Mouse (Mus musculus) embryo, embryonic 9.5 days (tissue): Measurements from ENCODE around the gene Mylpf.
"Not testable (repeated sequence)": the region's sequence is repeated elsewhere in the genome, so short reads cannot be mapped to it uniquely, and the experiment has no call there.

Experiments
- DNase-seq: peaks from one replicate; pipeline ENCODE4 v3.0.0-alpha.2; 2017; ENCODE audit errors: extremely low spot score

Gene Mylpf

DNA sequence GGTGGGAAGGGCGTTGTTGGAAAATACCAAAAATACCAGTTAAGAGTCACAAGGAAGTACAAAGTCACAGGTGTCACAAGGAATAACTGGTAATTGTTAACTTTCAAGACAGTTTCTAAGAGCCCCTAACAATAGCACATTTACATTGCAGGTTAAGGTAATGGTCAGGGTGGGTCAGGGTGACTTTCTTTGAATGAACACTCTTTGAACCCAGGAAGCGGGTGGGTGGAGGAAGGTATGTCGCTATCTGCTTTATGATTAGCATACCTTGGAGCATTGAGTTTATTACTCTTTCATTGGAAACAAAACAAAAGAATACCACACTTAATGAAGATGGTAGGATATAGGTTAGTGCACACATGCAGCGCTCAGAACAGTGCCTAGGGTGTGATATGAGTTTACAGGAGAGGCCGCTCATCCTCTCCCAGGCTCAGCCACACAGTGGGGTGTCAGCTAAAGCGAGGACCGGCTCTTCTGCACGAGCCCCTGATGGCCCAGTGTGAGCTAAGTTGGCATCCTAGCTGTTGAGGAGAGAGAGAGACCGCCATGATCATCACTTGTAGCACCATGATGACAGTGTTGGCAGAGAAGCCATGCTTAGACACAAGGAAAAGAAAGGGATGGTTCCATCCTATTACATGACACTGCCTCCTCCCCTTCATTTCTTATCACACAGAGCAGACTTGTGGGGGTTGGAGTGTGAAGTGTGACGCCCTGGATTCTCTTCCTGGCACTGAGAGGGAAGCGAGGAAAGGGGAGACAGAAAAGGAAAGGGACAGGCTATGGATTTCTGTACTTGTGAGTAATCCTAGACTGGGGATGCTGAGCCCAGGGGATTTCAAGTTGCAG is 16.7 kb downstream of the Mylpf start:
- DNase-seq: no peak

DNA sequence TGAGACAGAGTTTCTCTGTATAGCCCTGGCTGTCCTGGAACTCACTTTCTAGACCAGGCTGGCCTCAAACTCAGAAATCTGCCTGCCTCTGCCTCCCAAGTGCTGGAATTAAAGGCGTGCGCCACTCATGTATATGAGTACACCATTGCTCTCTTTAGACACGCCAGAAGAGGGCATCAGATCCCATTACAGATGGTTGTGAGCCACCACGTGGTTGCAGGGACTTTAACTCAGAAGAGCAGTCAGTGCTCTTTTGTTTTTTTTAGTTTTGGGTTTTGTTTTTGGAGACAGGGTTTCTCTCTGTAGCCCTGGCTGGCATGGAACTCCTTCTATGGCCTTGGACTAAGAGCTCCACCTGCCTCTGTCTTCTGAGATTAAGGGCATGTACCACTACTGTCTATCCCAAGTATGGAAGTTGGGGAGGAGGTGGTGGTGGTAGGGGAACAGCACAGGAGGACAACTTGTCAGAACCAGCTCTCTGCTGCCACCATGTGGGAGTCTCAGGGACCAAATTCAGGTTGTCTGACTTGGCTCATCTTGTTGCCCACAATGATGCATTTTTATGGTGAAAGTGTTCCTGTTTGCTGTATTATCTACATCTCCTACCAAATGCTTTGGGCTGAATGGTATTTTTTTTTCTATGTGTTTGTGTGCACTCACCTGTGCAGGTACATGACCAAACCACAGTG is 20.1 kb downstream of the Mylpf start:
- peak; percentile 77 for DNase-seq

DNA sequence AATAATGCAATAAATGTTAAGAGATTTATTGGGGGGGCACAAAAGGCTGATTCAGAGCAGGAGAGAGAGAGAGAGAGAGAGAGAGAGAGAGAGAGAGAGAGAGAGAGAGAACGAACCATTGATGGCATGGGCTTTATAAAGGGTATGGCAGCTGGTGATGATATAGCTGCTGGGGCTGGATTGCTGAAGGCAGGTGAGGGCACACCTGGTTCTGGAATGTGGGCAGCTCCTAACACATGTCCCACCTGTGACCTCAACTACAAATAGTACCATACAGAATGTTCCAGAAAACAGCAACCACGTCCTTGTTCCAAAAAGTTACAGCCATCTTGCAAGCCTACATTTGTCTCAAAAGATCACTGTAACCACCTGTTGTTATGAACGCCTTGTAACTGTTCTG is 22.7 kb downstream of the Mylpf start:
- DNase-seq: no peak

DNA sequence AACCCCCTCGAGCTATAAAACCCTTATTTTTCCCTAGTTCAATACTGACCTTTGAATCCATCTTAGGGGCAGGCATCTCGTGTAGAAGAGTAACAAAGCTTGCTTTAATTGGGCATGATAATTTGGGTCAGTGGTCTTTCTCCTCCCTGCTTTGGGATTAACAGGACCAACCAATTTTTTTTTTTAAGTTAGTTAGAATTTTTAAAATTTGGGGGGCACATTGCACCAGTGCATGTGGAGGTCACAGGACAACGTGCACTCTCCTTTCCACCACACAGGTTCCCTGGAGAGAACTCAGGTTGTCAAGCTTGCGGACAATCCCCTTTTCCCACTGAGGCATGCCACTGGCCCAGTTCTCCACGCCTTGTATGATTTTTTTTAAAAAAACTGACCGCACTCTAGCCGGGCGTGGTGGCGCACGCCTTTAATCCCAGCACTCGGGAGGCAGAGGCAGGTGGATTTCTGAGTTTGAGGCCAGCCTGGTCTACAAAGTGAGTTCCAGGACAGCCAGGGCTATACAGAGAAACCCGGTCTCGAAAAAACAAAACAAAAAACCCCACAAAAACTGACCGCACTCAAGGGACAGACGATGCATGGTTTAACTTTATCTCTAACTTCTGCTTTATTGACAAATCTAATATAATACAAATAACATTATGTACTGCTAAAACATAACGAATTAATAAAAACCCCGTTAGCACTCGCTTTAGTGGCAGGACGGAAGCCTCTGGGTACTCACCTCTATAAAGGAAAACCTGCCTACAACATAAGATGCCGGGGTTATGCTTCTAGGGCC is 23.3 kb downstream of the Mylpf start:
- no peak for DNase-seq

DNA sequence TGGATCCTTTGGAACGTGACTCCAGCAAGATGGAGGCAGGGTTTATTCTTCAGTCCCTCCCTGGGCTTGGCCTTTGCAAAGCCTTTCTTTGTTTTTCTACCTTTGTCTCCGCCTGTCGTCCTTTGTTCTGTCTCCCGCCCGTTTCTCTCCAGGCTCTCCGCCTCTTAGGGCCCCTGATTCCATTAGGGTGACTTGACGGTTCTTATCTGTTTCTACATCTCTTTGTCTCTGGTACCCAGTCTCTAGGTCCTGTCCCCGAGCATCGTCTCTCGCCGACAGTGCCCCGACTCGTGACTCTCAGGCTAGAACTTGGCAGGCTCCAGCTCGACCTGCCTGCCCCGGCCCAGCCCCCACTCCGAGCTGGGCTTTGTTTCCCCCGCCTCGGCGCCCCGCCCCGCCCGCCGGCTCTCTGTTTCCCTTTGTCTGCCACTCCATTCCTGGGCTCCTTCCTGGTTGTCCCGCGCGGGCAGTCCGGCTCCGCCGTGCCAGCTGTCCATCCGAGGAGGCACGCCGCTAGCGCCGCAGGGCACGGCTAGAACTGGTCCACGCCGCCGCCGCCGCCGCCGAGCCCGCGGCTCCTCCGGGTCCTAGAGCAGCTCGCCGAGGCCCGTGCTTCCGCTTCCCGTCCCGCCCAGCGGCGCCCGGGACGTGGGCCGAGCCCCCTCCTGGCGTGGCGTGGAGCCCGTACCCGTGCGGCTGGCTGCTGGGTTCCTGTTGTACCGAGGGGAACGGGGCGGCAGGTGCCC is 24.1 kb downstream of the Mylpf start, which contains the start of the genes Zfp553 and Sept1:
Gene Zfp553, plus strand, starts transcription at position 440 of the 746 bp plus-strand sequence.
Gene Sept1, minus strand, starts transcription at position 509 of the 746 bp plus-strand sequence.
- DNase-seq: peak; percentile 94

DNA sequence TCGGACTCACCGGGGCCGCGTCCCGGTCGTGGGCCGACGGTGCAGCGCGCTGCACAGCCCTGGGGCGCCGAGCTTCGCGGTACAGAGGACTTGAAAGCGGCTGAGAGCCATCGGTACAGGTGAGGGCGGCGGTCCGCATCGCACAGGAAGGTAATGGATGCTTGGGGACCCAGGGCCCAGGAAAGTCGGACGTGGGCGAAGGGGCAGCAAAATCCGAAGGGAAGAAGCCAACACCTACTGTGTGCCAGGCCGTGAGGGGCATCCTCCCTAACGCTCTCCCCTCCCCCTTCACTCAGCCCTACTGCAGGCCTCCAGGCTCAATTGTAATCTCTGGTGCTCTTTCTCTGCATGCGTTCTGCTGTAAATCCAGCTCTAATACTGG is 24.7 kb downstream of the Mylpf start:
- no peak for DNase-seq

DNA sequence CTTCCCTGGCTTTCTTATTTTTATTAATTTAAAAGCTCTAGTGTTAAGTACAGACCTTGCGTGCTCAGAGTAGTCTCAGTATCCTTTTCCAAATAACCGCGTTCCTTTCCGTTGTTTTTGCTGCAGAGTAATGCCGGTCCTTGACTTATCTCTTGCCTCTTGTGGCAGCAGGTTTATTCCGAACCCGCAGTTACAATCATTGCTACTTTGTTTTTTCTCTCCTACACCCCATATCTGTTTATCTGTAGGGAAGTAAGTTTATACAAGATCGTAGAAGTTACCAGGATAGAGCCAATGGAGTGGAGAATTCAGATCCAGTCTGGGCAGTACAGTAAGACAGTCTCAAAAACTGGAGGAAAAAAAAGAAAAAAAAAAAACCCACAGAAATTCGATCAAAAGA is 25.1 kb downstream of the Mylpf start:
- no peak for DNase-seq

DNA sequence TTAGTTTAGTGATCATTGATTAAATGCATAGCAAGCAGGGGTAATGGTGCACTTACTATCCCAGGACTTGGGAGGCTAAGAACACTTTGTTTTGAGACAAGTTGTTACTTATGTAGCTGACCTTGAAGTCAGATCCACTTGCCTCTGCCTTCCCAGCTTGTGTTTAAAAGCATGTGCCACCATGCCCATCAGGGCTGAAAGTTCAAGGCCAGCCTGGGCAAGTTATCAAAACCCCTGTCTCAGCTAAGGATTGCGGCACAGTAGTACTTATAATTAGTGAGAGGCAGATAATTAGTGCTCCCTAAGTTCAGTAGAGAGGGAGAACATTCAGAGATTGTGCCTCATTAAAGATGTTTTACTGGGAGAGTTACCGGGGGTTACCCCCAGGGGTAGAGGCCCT is 26.1 kb downstream of the Mylpf start:
- no peak for DNase-seq

DNA sequence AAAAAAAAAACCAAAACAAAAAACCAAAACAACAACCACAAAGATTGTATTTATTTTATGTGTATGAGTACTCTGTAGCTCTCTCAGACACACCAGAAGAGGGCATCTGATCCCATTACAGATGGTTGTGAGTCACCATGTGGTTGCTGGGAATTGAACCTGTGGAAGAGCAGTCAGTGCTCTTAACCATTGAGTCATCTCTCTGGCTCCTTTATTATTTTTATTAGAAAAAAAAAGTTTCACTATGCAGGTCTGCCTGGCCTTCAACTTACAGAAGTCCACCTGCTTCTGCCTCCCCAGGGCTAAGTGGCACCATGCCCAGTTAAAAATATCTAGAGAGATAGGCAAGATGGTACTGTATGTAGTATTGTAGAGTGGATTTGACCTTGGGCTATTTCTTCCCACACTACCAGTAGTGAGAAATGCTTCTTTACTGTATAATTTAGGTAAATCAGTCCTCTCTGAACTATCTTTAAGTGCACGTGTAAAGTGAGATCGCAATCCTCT is 34.7 kb downstream of the Mylpf start:
- DNase-seq: no peak

DNA sequence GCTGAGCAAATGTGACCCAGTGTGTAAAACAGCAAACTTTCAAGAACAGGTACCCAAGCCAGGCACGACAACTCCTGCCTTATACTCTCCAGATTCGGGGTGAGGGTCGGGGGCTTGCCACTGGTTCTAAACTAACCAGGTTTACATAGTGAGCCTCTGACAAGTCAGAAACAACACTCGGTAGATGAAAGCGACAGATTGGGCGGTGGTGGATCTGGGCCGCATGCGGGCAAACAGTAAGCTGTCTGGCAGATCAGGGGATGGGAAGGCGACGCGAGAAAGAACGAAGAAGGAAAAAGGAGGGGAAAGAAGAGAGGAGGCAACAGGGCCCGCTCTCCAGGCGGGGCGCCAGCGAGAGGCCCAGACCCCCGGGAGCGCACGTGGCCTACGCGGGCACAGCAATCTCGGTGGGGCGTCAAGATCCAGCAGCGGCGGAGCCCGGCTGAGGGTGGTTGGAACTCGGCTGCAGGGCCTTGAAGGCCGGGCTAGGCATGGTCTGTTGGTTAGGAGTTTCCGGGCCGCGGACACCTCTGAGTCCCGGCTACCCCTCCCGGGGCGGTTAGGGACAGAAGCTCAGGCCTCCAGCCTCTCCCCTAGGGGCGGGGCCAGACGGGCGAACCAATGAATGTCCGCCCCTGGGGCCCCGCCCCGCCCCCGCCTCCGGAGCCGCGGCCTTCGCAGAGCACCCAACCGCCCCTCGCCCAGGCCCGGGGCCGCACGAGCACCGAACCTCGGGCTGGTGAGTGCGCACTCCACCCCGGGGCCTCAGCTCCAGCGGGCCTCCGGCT is 35.4 kb downstream of the Mylpf start, which contains the start of gene Zfp771:
Gene Zfp771, plus strand, starts transcription at position 405 of the 788 bp plus-strand sequence.
- peak; percentile 96 for DNase-seq

DNA sequence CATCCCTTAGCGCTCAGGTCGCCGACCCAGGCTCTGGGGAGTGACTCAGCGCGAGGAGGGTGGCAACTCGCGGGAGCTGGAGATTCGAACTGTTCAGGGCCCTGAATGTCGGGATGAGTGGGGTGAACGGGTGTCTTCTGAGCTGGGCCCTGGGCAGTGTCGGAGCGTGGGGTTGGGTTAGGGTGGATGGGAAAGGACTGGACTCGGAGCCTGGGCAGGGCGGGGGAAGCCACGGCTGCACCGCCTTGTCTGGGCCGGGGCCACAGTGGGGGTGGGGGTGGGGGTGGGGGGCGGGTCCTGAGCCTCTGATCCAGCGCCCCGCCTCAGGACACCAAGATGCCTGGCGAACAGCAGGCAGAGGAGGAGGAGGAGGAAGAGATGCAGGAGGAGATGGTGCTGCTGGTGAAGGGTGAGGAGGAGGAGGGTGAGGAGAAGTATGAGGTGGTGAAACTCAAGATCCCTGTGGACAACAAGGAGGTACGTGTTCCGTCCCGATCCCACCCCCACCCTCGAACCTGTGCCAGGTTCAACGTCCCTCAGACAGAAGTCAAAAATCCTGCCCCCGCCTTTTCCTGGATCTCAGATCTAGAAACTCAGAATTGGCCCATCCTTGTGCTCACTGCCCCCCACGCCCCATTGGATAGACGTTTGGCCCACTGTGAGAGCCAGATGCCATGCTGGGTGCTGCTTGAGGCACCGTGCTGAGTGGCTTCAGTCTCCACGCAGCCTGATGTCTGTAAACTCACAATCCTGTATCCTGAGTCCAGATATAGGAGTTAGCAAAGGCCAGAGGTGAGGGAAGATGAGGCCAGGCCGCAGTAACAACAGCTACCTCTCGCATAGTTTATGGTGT is 36.2 kb downstream of the Mylpf start:
- no peak for DNase-seq

DNA sequence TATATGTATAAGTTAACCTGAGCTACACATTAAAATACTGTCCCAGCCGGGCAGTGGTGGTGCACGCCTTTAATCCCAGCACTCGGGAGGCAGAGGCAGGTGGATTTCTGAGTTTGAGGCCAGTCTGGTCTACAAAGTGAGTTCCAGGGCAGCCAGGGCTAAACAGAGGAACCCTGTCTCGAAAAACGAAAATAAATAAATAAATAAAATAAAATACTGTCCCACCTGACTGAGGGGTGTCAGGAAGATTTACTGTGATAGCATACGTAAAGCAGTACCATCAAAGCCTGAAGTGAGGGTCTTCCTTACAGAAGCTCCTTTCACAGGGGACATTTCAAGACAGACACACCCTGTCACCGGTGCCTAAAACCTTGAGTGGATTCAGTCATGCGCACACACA is 41.8 kb downstream of the Mylpf start:
- DNase-seq: not testable (repeated sequence)

DNA sequence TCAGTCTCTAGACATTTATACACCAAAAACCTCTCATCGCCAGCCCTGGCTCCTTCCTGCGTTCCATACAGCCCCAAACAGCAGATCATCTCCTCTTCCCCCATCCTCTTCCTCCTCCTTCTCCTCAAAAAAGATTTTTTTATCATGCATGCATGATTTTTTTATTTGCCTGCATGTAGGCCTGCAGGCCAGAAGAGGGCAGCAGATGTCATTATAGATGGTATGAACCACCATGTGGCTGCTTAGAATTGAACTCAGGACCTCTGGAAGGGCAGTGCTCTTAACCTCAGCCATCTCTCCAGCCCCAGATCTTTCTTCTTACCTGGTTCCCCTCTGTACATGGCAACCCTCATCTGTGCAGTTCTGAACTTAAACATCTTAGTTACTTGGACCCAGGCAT is 43.7 kb downstream of the Mylpf start:
- no peak for DNase-seq

DNA sequence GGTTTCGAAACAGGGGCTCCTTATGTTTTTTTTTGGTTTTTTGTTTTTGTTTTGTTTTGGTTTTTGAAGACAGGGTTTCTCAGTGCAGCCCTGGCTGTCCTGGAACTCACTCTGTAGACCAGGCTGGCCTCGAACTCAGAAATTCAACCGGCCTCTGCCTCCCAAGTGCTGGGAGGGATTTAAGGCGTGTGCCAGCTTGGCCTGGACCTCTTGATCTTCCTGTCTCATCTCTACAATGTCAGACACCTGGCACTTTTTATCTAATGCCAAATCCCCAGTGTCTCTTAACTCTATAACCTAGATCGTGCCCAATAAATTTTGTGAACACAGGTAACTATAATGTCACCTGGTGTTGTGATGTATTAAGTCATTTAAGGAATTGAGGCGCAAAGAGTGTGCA is 44.7 kb downstream of the Mylpf start:
- no peak for DNase-seq

DNA sequence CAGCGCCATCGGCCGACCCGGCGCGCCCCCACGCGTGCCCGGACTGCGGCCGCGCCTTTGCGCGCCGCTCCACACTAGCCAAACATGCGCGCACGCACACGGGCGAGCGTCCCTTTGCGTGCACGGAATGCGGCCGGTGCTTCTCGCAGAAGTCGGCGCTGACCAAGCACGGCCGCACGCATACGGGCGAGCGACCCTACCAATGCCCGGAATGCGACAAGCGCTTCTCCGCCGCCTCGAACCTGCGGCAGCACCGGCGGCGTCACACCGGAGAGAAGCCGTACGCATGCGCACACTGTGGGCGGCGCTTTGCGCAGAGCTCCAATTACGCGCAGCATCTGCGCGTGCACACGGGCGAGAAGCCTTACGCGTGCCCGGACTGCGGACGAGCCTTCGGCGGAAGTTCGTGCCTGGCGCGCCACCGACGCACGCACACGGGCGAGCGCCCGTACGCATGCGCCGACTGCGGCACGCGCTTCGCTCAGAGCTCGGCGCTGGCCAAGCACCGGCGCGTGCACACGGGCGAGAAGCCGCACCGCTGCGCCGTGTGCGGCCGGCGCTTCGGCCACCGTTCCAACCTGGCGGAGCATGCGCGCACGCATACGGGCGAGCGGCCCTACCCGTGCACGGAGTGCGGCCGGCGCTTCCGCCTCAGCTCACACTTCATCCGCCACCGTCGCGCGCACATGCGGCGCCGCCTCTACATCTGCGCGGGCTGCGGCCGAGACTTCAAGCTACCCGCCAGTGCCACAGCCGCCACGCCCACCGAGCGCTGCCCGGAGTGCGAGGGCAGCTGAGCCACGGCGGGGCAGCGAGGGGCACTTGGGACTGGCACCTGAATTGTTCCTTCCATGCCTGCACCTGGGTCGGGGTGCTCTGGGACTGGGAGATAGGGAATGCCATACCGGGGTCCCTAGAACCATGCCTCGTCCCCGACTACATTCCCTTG is 45.4 kb downstream of the Mylpf start:
- peak; percentile 91 for DNase-seq

DNA sequence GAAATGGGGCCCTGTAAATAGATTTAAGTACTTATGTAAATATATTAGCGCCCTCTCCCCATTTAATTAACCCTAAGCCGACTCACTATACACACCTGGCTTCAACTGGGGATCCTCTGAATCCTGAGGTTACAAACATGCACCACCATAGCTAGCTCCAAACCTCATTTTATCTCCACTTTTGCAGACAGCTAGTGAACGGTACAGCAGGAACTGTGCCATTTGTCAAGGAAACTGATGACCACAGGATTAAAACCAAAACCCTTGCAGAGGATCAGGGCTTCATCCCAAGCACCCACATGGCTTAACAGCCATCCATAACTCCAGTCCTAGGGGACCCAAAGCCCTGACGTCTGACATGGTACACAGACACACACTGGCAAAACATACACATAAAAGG is 46.3 kb downstream of the Mylpf start:
- DNase-seq: no peak

DNA sequence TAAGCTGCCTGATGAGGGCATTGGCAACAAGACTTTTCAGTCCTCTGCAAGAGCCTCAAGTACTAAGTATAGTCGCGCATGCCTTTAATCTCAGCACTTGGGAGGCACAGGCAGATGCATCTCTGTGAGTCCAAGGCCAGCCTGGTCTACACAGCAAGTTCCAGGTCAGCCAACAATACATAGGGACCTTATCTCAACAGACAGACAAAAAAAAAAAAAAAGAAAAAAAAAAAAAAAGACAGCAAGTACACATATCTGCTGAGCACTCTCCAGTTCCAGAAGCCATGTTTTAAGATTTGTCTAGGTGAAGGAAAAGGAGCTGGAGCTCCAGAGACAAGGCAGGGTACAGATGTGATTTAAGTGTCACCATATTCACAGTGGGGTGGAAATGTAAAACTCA is 47.3 kb downstream of the Mylpf start:
- no peak for DNase-seq

DNA sequence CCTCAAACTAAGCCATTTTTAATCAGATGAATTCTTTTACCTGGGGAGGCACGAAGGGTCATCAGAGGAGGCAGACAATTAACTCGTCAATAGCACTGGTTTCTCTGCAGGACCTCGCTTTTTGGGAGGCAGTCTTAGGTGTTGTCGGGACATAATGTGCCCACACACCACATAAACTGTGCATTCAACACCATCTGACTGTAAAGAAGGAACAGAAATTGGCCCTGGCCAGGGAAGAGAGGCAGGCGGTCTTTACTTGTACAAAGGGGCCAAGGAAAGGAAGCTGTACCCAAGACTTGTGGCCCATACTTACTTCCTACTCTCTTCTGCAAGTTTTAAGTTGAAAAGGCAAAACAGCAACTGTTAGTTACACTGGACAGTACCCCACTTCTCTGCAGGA is 47.8 kb downstream of the Mylpf start:
- DNase-seq: no peak
